Mouse (Mus musculus): ENCODE results near the gene Nrk. TPM values are rescaled to one million over a fixed set of nuclear protein-coding genes. Genes with fewer than 3 reads are reported as not detected.

Nrk gene
- polyA plus RNA-seq, 1 experiment from 2014 or later, result 16.1 TPM

- WGBS, result 80% methylated on average over 1 of the region's 1 CpGs
- DNase-seq (ENCODE audit: low spot score), result no peak
- H3K27me3 ChIP-seq (ENCODE audit: low read depth, poor library complexity, severe bottlenecking), result peaks cover 45% of the 10 kb centered on the region
- H3K9me3 ChIP-seq (replicated peaks), result no peaks in the 10 kb centered on the region
- no peak overlapping the region for H3K27ac ChIP-seq
- no peaks in the 10 kb centered on the region for H3K36me3 ChIP-seq
- no peaks in the 10 kb centered on the region for H3K4me1 ChIP-seq
- H3K4me3 ChIP-seq, result no peak overlapping the region
These were observed 123.4 kb downstream of the Nrk start for GRCm38 (mm10) chrX:139037666-139038065.

GRCm38 (mm10) chrX:139039314-139039713 is 125.1 kb downstream of the Nrk start:
- H3K4me3 ChIP-seq, result no peak overlapping the region
- WGBS, result 79% methylated on average over 2 of the region's 2 CpGs
- H3K27me3 ChIP-seq (ENCODE audit: low read depth, poor library complexity, severe bottlenecking), result peaks cover 45% of the 10 kb centered on the region
- no peaks in the 10 kb centered on the region for H3K9me3 ChIP-seq (replicated peaks)
- no peaks in the 10 kb centered on the region for H3K4me1 ChIP-seq
- no peak for DNase-seq (ENCODE audit: low spot score)
- no peak overlapping the region for H3K27ac ChIP-seq
- no peaks in the 10 kb centered on the region for H3K36me3 ChIP-seq

- WGBS, result 73% methylated on average over 1 of the region's 1 CpGs
- H3K36me3 ChIP-seq, result no peaks in the 10 kb centered on the region
- H3K4me1 ChIP-seq, result no peaks in the 10 kb centered on the region
- H3K27me3 ChIP-seq (ENCODE audit: low read depth, poor library complexity, severe bottlenecking), result peaks cover 42% of the 10 kb centered on the region
- no peak for DNase-seq (ENCODE audit: low spot score)
- no peaks in the 10 kb centered on the region for H3K9me3 ChIP-seq (replicated peaks)
- no peak overlapping the region for H3K4me3 ChIP-seq
- H3K27ac ChIP-seq, result no peak overlapping the region
These were observed 126.9 kb downstream of the Nrk start for GRCm38 (mm10) chrX:139041148-139041547.

GRCm38 (mm10) chrX:139051976-139052375 is 137.7 kb downstream of the Nrk start:
- no peak for DNase-seq (ENCODE audit: low spot score)

GRCm38 (mm10) chrX:139053149-139053548 is 138.9 kb downstream of the Nrk start:
- H3K27me3 ChIP-seq (ENCODE audit: low read depth, poor library complexity, severe bottlenecking), result peaks cover 36% of the 10 kb centered on the region
- H3K4me3 ChIP-seq, result no peak overlapping the region
- no peak for DNase-seq (ENCODE audit: low spot score)
- no peak overlapping the region for H3K27ac ChIP-seq
- H3K4me1 ChIP-seq, result no peaks in the 10 kb centered on the region
- H3K9me3 ChIP-seq (replicated peaks), result no peaks in the 10 kb centered on the region
- H3K36me3 ChIP-seq, result no peaks in the 10 kb centered on the region
- 88% methylated on average over 1 of the region's 1 CpGs for WGBS

More at GRCm38 (mm10) chrX:139051976-139052375, 137.7 kb downstream of the Nrk start:
- peaks cover 29% of the 10 kb centered on the region for H3K27me3 ChIP-seq (ENCODE audit: low read depth, poor library complexity, severe bottlenecking)
- H3K4me1 ChIP-seq, result no peaks in the 10 kb centered on the region
- no peak overlapping the region for H3K4me3 ChIP-seq
- H3K9me3 ChIP-seq (replicated peaks), result no peaks in the 10 kb centered on the region
- no peaks in the 10 kb centered on the region for H3K36me3 ChIP-seq
- WGBS, result 78% methylated on average over 1 of the region's 1 CpGs
- H3K27ac ChIP-seq, result no peak overlapping the region

Other genes with a start within 250 kb of the Nrk start
- 0.14 TPM in 1 of 2 replicates, not detected in the other for gene Serpina7, start 170.8 kb downstream of the Nrk start, polyA plus RNA-seq (2016; fragmentation: Nextera tagmentation; extraction: Ambion mirVana)
- not detected in 2 replicates for gene 4930513O06Rik, start 171.8 kb downstream of the Nrk start, polyA plus RNA-seq (2016; fragmentation: Nextera tagmentation; extraction: Ambion mirVana)

Data from limb, embryonic 10.5 days (tissue).